Mouse (Mus musculus) brown adipose tissue, adult 24 weeks (tissue): ENCODE data around the gene Rpl24. TPM values are rescaled to one million over a fixed set of nuclear protein-coding genes. Genes with fewer than 3 reads are reported as not detected.

Experiments
- H3K27ac ChIP-seq: fragments of 200-500 bp; replicated peaks from 2 replicates; pipeline ENCODE4 v1.5.1; 2012; ENCODE audit warnings: low read depth, mild to moderate bottlenecking, low read length
- H3K4me1 ChIP-seq: fragments of 200-500 bp; 2 replicates; pipeline ENCODE4 v1.6.1; 2012; ENCODE audit warnings: low read length, mixed read lengths; ENCODE audit not compliant: control insufficient read depth, insufficient read depth, insufficient read length
- H3K4me3 ChIP-seq: fragments of 200-500 bp; 2 replicates; pipeline ENCODE4 v1.5.1; 2012; ENCODE audit warnings: low read depth, mild to moderate bottlenecking, low read length, moderate library complexity; ENCODE audit not compliant: insufficient read depth
- polyA plus RNA-seq: library from polyadenylated mRNA; stranded (reverse); fragments of >200 nt; gene quantifications from 2 replicates; pipeline ENCODE4 v1.2.4, GENCODE M21; 2012; ENCODE audit not compliant: missing spikeins, insufficient read depth, insufficient read length

Gene Rpl24
- polyA plus RNA-seq, 1 experiment, result 743 TPM

GRCm38 (mm10) chr16:55994235-55994634, 28.2 kb downstream of the Rpl24 start:
- no peak overlapping the region for H3K4me3 ChIP-seq
- H3K27ac ChIP-seq, result no peak overlapping the region
- no peaks in the 10 kb centered on the region for H3K4me1 ChIP-seq

DNA sequence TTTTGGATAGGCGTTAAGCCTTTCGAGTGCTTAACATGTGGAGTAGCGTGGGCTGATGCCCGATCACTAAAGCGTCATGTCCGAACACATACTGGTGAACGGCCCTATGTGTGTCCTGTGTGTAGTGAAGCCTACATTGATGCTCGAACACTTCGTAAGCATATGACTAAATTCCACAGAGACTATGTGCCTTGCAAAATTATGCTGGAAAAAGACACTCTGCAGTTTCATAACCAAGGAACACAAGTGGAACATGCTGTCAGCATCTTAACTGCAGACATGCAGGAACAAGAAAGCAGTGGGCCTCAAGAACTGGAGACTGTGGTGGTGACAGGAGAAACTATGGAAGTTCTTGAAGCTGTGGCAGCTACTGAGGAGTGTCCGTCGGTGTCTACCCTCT, 40.7 kb downstream of the Rpl24 start:
- H3K4me3 ChIP-seq, result no peak overlapping the region
- no peaks in the 10 kb centered on the region for H3K4me1 ChIP-seq

GRCm38 (mm10) chr16:56008862-56009261, 42.8 kb downstream of the Rpl24 start:
- Histone ChIP-seq H3K4me3 (no peak overlapping the region), H3K27ac (no peak overlapping the region), H3K4me1 (no peaks in the 10 kb centered on the region)

More for the DNA sequence above, 40.7 kb downstream of the Rpl24 start:
- H3K27ac ChIP-seq, result no peak overlapping the region

DNA sequence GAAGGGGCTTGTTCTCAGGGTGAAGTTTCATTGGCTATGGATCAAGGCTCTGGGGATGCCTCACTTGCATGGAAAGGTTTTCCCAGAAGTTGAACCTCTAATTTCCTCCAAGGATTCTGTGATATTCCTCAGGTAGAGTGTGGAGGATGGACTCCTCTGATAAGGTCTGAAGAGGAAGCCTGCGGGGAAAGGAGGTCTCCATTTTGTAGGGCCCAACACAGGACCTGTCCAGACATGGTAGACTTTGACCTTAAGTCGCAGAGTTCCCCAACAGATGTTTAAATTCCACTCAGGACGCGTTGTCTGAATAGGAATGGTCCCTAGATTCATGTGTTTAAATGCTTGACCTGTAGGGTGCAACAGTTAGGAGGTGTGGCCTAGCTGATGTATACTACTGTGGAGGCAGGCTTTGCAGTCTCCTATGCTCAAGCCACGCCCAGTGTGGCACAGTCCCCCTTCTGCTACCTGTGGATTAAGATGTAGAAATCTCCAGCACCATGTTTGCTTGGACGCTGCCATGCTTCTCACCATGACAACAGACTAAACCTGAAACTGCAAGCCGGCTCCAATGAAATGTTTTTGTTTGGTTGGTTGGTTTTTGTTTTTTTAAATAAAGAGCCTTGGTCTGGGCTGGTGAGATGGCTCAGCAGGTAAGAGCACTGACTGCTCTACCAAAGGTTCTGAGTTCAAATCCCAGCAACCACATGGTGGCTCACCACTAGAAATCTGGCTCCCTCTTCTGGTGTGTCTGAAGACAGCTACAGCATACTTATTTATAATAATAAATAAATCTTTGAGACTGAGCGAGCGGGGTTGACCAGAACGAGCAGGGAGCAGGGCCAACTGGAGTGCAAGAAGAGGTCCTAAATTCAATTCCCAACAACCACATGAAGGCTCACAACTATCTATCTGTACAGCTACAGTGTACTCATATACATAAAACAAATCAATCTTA, 47.0 kb downstream of the Rpl24 start:
- H3K27ac ChIP-seq, result no peak overlapping the region
- H3K4me1 ChIP-seq, result no peaks in the 10 kb centered on the region
- H3K4me3 ChIP-seq, result no peak overlapping the region

DNA sequence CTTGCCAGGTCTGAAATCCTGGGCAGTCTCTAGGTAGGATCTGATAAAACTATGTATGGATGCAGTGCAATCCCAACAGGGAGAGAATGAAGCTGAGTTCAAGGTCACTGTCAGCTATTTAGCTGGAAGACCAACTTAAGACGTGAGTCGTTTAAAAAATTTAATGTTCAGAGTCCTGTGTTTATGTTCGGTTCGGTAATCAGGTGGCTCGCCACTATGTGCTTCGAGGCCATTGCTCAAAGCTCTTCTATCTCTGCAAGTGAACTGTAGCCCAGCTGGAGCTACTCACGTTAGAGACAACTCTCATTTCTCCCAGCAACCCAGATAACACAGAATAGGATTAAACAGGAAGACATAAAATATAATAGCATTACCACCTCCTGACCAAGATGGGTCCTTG, 48.0 kb downstream of the Rpl24 start:
- Histone ChIP-seq H3K4me3 (no peak overlapping the region), H3K27ac (no peak overlapping the region), H3K4me1 (no peaks in the 10 kb centered on the region)

GRCm38 (mm10) chr16:56019660-56020059, 53.6 kb downstream of the Rpl24 start:
- no peak overlapping the region for H3K27ac ChIP-seq
- H3K4me3 ChIP-seq, result no peak overlapping the region
- no peaks in the 10 kb centered on the region for H3K4me1 ChIP-seq

Other genes with a start within 250 kb of the Rpl24 start
- gene Nfkbiz, start 127.4 kb upstream of the Rpl24 start, polyA plus RNA-seq, result 4.2 and 6.9 TPM in 2 replicates
- gene Nxpe3, start 71.0 kb upstream of the Rpl24 start, polyA plus RNA-seq, result 0.17 TPM in 1 of 2 replicates, not detected in the other
- 1.4 and 2.0 TPM in 2 replicates for gene Cep97, start 31.4 kb upstream of the Rpl24 start, polyA plus RNA-seq
- 6.5 and 7.2 TPM in 2 replicates for gene Zbtb11, start 7.6 kb downstream of the Rpl24 start, polyA plus RNA-seq
- gene Pcnp, start 63.5 kb downstream of the Rpl24 start, polyA plus RNA-seq, result 76.0 and 80.9 TPM in 2 replicates
- 24.5 and 25.4 TPM in 2 replicates for gene Trmt10c, start 71.5 kb downstream of the Rpl24 start, polyA plus RNA-seq
- gene Senp7, start 82.1 kb downstream of the Rpl24 start, polyA plus RNA-seq, result 12.2 and 13.9 TPM in 2 replicates
- gene Impg2, start 238.0 kb downstream of the Rpl24 start, polyA plus RNA-seq, result 1.3 TPM in 1 of 2 replicates, not detected in the other